Mouse (Mus musculus) erythroblast, adult 5-6 weeks (primary cell): ENCODE results near the gene Gm20683. TPM values are rescaled to one million over a fixed set of nuclear protein-coding genes. Genes with fewer than 3 reads are reported as not detected.
A peak's percentile ranks its signal among the peaks of the same experiment; 100 is the strongest.

Experiments used
- ATAC-seq: replicated peaks from 2 replicates; pipeline ENCODE4 v1.8.0; 2016; ENCODE audit warnings: moderate number of reproducible peaks, mild to moderate bottlenecking, moderate TSS enrichment, inconsistent platforms; ENCODE audit not compliant: poor library complexity, low FRiP score, severe bottlenecking
- total RNA-seq, 2 experiments: library from RNA; stranded (forward) in 1 of 2; stranded (reverse) in 1 of 2; fragments of 150-400 nt in 1 of 2; fragments of 200-764, 138-1000 nt in 1 of 2; gene quantifications; 2 replicates each; pipeline versions ENCODE4 v1.2.3 to v1.2.4; 2015 to 2017; ENCODE audit warnings: low replicate concordance in 2 of 2

The Gm20683 gene
- total RNA-seq (2015; ENCODE audit: low replicate concordance) (0.84 TPM in 1 of 2 replicates, not detected in the other), total RNA-seq (2017; ENCODE audit: low replicate concordance) (2.6 TPM in 1 of 2 replicates, not detected in the other)

GRCm38 (mm10) chr17:25841117-25841880 lies at the start of gene Gm20683:
TSS of gene Gm20683 (minus strand) at chr17:25841763.
- no peak for ATAC-seq

GRCm38 (mm10) chr17:25888837-25889236 lies 47.3 kb upstream of the Gm20683 start:
- ATAC-seq, result no peak

- ATAC-seq, result no peak
Observed at GRCm38 (mm10) chr17:25887467-25887866, 45.9 kb upstream of the Gm20683 start.

GRCm38 (mm10) chr17:25886806-25887205 lies 45.2 kb upstream of the Gm20683 start:
- ATAC-seq, result no peak

GRCm38 (mm10) chr17:25885636-25886035 lies 44.1 kb upstream of the Gm20683 start:
- ATAC-seq, result peak; percentile 60; the same call in 1 of the 2 replicates

GRCm38 (mm10) chr17:25883824-25884223 lies 42.3 kb upstream of the Gm20683 start:
- ATAC-seq, result no peak

GRCm38 (mm10) chr17:25883268-25883667 lies 41.7 kb upstream of the Gm20683 start:
- ATAC-seq, result no peak

- ATAC-seq, result no peak
Observed at GRCm38 (mm10) chr17:25882306-25882705, 40.7 kb upstream of the Gm20683 start.

GRCm38 (mm10) chr17:25881691-25882090 lies 40.1 kb upstream of the Gm20683 start:
- ATAC-seq, result no peak

GRCm38 (mm10) chr17:25880913-25881641 lies 39.5 kb upstream of the Gm20683 start:
- no peak for ATAC-seq

- ATAC-seq, result no peak
Observed at GRCm38 (mm10) chr17:25880196-25880910, 38.8 kb upstream of the Gm20683 start, which contains the start of gene Wfikkn1. TSS of gene Wfikkn1 (minus strand) at chr17:25880858.

- ATAC-seq, result no peak
Observed at GRCm38 (mm10) chr17:25879750-25880149, 38.2 kb upstream of the Gm20683 start.

GRCm38 (mm10) chr17:25879261-25879660 lies 37.7 kb upstream of the Gm20683 start:
- no peak for ATAC-seq

GRCm38 (mm10) chr17:25878611-25879180 lies 37.1 kb upstream of the Gm20683 start:
- no peak for ATAC-seq

- ATAC-seq, result no peak
Observed at GRCm38 (mm10) chr17:25877741-25878610, 36.4 kb upstream of the Gm20683 start.

- no peak for ATAC-seq
Observed at GRCm38 (mm10) chr17:25877025-25877424, 35.5 kb upstream of the Gm20683 start.

- ATAC-seq, result no peak
Observed at GRCm38 (mm10) chr17:25876347-25876915, 34.9 kb upstream of the Gm20683 start.
